Mouse (Mus musculus) heart, postnatal 25 days (tissue): Measurements from ENCODE around the gene Mrpl27. TPM values are rescaled to one million over a fixed set of nuclear protein-coding genes. Genes with fewer than 3 reads are reported as not detected.

Source experiments
- total RNA-seq, 2 experiments: library from RNA; stranded (reverse); gene quantifications; 2 replicates each; pipeline ENCODE4 v1.2.3; 2021

The Mrpl27 gene
- total RNA-seq, 2 experiments from 2014 or later, result 61.7 to 63.8 TPM

Other genes with a start within 250 kb of the Mrpl27 start
- 10 to 100 TPM; 15.4 to 21.5 TPM for gene Cacna1g, start 179.6 kb upstream of the Mrpl27 start, total RNA-seq
- gene Spata20, start 167.6 kb upstream of the Mrpl27 start, total RNA-seq, result under 1 TPM; 0.34 to 0.42 TPM
- gene Epn3, start 153.8 kb upstream of the Mrpl27 start, total RNA-seq, result 10 to 100 TPM; 26.7 to 29.7 TPM
- 1 to 10 TPM in 1 of 2 experiments, under 1 TPM in 1; 0.68 to 1.1 TPM for gene Mycbpap, start 132.0 kb upstream of the Mrpl27 start, total RNA-seq
- gene Rsad1, start 104.5 kb upstream of the Mrpl27 start, total RNA-seq, result 10 to 100 TPM; 11.3 to 11.5 TPM
- 1 to 10 TPM; 1.5 TPM for gene Chad, start 88.7 kb upstream of the Mrpl27 start, total RNA-seq
- gene Acsf2, start 51.9 kb upstream of the Mrpl27 start, total RNA-seq, result 10 to 100 TPM; 16.2 to 18.3 TPM
- 10 to 100 TPM; 32.1 to 33.4 TPM for gene Lrrc59, start 24.0 kb upstream of the Mrpl27 start, total RNA-seq
- gene Eme1, start 197 bp downstream of the Mrpl27 start, total RNA-seq, result under 1 TPM; 0.13 to 0.17 TPM
- 1 to 10 TPM; 9.6 to 9.7 TPM for gene Xylt2, start 23.7 kb downstream of the Mrpl27 start, total RNA-seq
- not detected for gene Gm11541, start 50.7 kb downstream of the Mrpl27 start, total RNA-seq
- under 1 TPM; 0.59 to 0.86 TPM for gene Cdc34b, start 88.0 kb downstream of the Mrpl27 start, total RNA-seq
- gene Tmem92, start 128.9 kb downstream of the Mrpl27 start, total RNA-seq, result not detected